Mouse (Mus musculus) midbrain, embryonic 15.5 days (tissue): Measurements from ENCODE around the gene Samd14. TPM values are rescaled to one million over a fixed set of nuclear protein-coding genes. Genes with fewer than 3 reads are reported as not detected.
A peak's percentile ranks its signal among the peaks of the same experiment; 100 is the strongest.

Source experiments
- ATAC-seq: fragments of 200-750 bp; cut with Nextera tagmentation; replicated peaks from 2 replicates; pipeline ENCODE4 v1.8.0; 2017; ENCODE audit warnings: moderate TSS enrichment
- H3K27ac ChIP-seq: fragments of 300-500 bp; sonication (generic); 2 replicates; pipeline ENCODE4 v1.5.1; 2015; ENCODE audit warnings: mild to moderate bottlenecking, inconsistent platforms
- H3K27me3 ChIP-seq: fragments of 300-500 bp; sonication (generic); replicated peaks from 2 replicates; pipeline ENCODE4 v1.6.1; 2015; ENCODE audit warnings: inconsistent platforms
- H3K36me3 ChIP-seq: fragments of 300-500 bp; sonication (generic); replicated peaks from 2 replicates; pipeline ENCODE4 v1.6.1; 2015; ENCODE audit warnings: inconsistent platforms
- H3K4me1 ChIP-seq: fragments of 300-500 bp; sonication (generic); 2 replicates; pipeline ENCODE4 v1.6.1; 2015; ENCODE audit warnings: inconsistent platforms
- H3K4me2 ChIP-seq: fragments of 300-500 bp; sonication (generic); 2 replicates; pipeline ENCODE4 v1.6.1; 2015; ENCODE audit warnings: inconsistent platforms, mild to moderate bottlenecking, moderate library complexity
- H3K4me3 ChIP-seq: fragments of 300-500 bp; sonication (generic); 2 replicates; pipeline ENCODE4 v1.5.1; 2015; ENCODE audit warnings: mild to moderate bottlenecking, inconsistent platforms
- H3K9ac ChIP-seq: fragments of 300-500 bp; sonication (generic); 2 replicates; pipeline ENCODE4 v1.6.1; 2015; ENCODE audit warnings: mild to moderate bottlenecking, inconsistent platforms
- H3K9me3 ChIP-seq: fragments of 300-500 bp; sonication (generic); 2 replicates; pipeline ENCODE4 v1.6.1; 2016; ENCODE audit warnings: inconsistent platforms
- WGBS: fragments of 180-500 bp; shearing (Covaris S2); methylation state at CpG from one replicate; pipeline ENCODE4 v1.1.7; 2015; ENCODE audit warnings: mixed read lengths; 5-methylcytosine and 5-hydroxymethylcytosine counted together
- polyA plus RNA-seq: library from polyadenylated mRNA; unstranded; fragments of >200 nt; fragmentation: Nextera tagmentation; extraction: Ambion mirVana; gene quantifications from 2 replicates; pipeline ENCODE4 v1.2.1, GENCODE M21; 2015

Gene Samd14
- polyA plus RNA-seq, 1 experiment from 2014 or later: 177 TPM

GRCm38 (mm10) chr11:94978947-94979346 lies 30.7 kb upstream of the Samd14 start:
- Histone ChIP-seq H3K9ac (peak overlapping the region; percentile 36), H3K4me3 (peak overlapping the region; percentile 24), H3K27ac (peak overlapping the region; percentile 91), H3K4me2 (peak overlapping the region; percentile 49), H3K36me3 (no peaks in the 10 kb centered on the region), H3K9me3 (no peaks in the 10 kb centered on the region), H3K27me3 (no peaks in the 10 kb centered on the region), H3K4me1 (peaks cover 22% of the 10 kb centered on the region)
- peak; percentile 97 for ATAC-seq
- WGBS: under 1% methylated on average over 20 of the region's 20 CpGs

- Histone ChIP-seq H3K9me3 (no peaks in the 10 kb centered on the region), H3K9ac (no peak overlapping the region), H3K36me3 (no peaks in the 10 kb centered on the region), H3K27ac (peak overlapping the region; percentile 91), H3K4me3 (peak overlapping the region; percentile 24), H3K4me2 (peak overlapping the region; percentile 49), H3K4me1 (peaks cover 22% of the 10 kb centered on the region), H3K27me3 (no peaks in the 10 kb centered on the region)
- peak; percentile 34 for ATAC-seq
- WGBS: 77% methylated on average over 11 of the region's 11 CpGs
These were observed 30.1 kb upstream of the Samd14 start for GRCm38 (mm10) chr11:94979462-94980179.

- Histone ChIP-seq H3K4me3 (no peak overlapping the region), H3K4me2 (no peak overlapping the region), H3K27ac (no peak overlapping the region), H3K36me3 (no peaks in the 10 kb centered on the region), H3K9me3 (no peaks in the 10 kb centered on the region), H3K27me3 (no peaks in the 10 kb centered on the region), H3K9ac (no peak overlapping the region), H3K4me1 (peaks cover 24% of the 10 kb centered on the region)
- 60% methylated on average over 1 of the region's 1 CpGs for WGBS
- ATAC-seq: no peak
These were observed 24.5 kb upstream of the Samd14 start for GRCm38 (mm10) chr11:94985140-94985539.

GRCm38 (mm10) chr11:94985822-94986221 lies 23.9 kb upstream of the Samd14 start:
- WGBS: 74% methylated on average over 5 of the region's 5 CpGs
- peaks cover 29% of the 10 kb centered on the region for H3K4me1 ChIP-seq

GRCm38 (mm10) chr11:94986435-94986834 lies 23.2 kb upstream of the Samd14 start:
- H3K4me2 ChIP-seq: no peak overlapping the region
- H3K9me3 ChIP-seq: no peaks in the 10 kb centered on the region
- H3K4me1 ChIP-seq: peaks cover 29% of the 10 kb centered on the region
- no peak overlapping the region for H3K27ac ChIP-seq
- WGBS: 51% methylated on average over 2 of the region's 2 CpGs
- H3K4me3 ChIP-seq: no peak overlapping the region
- no peaks in the 10 kb centered on the region for H3K36me3 ChIP-seq
- ATAC-seq: no peak
- no peaks in the 10 kb centered on the region for H3K27me3 ChIP-seq
- no peak overlapping the region for H3K9ac ChIP-seq

More at GRCm38 (mm10) chr11:94985822-94986221, 23.9 kb upstream of the Samd14 start:
- H3K9ac ChIP-seq: no peak overlapping the region
- H3K9me3 ChIP-seq: no peaks in the 10 kb centered on the region
- no peak overlapping the region for H3K27ac ChIP-seq
- no peaks in the 10 kb centered on the region for H3K36me3 ChIP-seq
- no peaks in the 10 kb centered on the region for H3K27me3 ChIP-seq
- H3K4me2 ChIP-seq: no peak overlapping the region
- no peak for ATAC-seq
- H3K4me3 ChIP-seq: no peak overlapping the region

GRCm38 (mm10) chr11:94987341-94987740 lies 22.3 kb upstream of the Samd14 start:
- Histone ChIP-seq H3K9ac (no peak overlapping the region), H3K4me1 (peaks cover 29% of the 10 kb centered on the region), H3K4me3 (no peak overlapping the region), H3K27ac (no peak overlapping the region), H3K27me3 (no peaks in the 10 kb centered on the region), H3K9me3 (no peaks in the 10 kb centered on the region), H3K36me3 (no peaks in the 10 kb centered on the region), H3K4me2 (no peak overlapping the region)
- no peak for ATAC-seq
- WGBS: 34% methylated on average over 6 of the region's 6 CpGs

GRCm38 (mm10) chr11:94987851-94988250 lies 21.8 kb upstream of the Samd14 start:
- no peak overlapping the region for H3K4me3 ChIP-seq
- no peaks in the 10 kb centered on the region for H3K9me3 ChIP-seq
- no peak overlapping the region for H3K4me2 ChIP-seq
- WGBS: 85% methylated on average over 8 of the region's 8 CpGs
- no peak overlapping the region for H3K27ac ChIP-seq
- H3K9ac ChIP-seq: no peak overlapping the region
- no peak for ATAC-seq
- H3K4me1 ChIP-seq: peaks cover 32% of the 10 kb centered on the region
- no peaks in the 10 kb centered on the region for H3K27me3 ChIP-seq
- H3K36me3 ChIP-seq: no peaks in the 10 kb centered on the region

- no peak for ATAC-seq
- Histone ChIP-seq H3K9ac (peak overlapping the region; percentile 68), H3K9me3 (no peaks in the 10 kb centered on the region), H3K4me3 (peak overlapping the region; percentile 97), H3K27me3 (no peaks in the 10 kb centered on the region), H3K4me2 (peak overlapping the region; percentile 98), H3K4me1 (peaks cover 43% of the 10 kb centered on the region), H3K27ac (peak overlapping the region; percentile 96), H3K36me3 (no peaks in the 10 kb centered on the region)
- 20% methylated on average over 10 of the region's 10 CpGs for WGBS
These were observed 20.7 kb upstream of the Samd14 start for GRCm38 (mm10) chr11:94988780-94989561.

GRCm38 (mm10) chr11:94989562-94990017 lies 20.1 kb upstream of the Samd14 start:
- Histone ChIP-seq H3K4me1 (peaks cover 50% of the 10 kb centered on the region), H3K36me3 (no peaks in the 10 kb centered on the region)

GRCm38 (mm10) chr11:94990102-94990748 lies 19.5 kb upstream of the Samd14 start:
- Histone ChIP-seq H3K9ac (peak overlapping the region; percentile 98), H3K36me3 (no peaks in the 10 kb centered on the region), H3K27ac (peak overlapping the region; percentile 96), H3K4me2 (peak overlapping the region; percentile 98), H3K4me1 (peaks cover 56% of the 10 kb centered on the region), H3K9me3 (no peaks in the 10 kb centered on the region), H3K4me3 (peak overlapping the region; percentile 97), H3K27me3 (no peaks in the 10 kb centered on the region)
- 40% methylated on average over 6 of the region's 6 CpGs for WGBS
- no peak for ATAC-seq

More at GRCm38 (mm10) chr11:94989562-94990017, 20.1 kb upstream of the Samd14 start:
- Histone ChIP-seq H3K9ac (peak overlapping the region; percentile 68), H3K9me3 (no peaks in the 10 kb centered on the region), H3K27ac (peak overlapping the region; percentile 96), H3K4me3 (peak overlapping the region; percentile 97), H3K4me2 (peak overlapping the region; percentile 98), H3K27me3 (no peaks in the 10 kb centered on the region)
- WGBS: under 1% methylated on average over 12 of the region's 12 CpGs
- peak; percentile 59 for ATAC-seq

- H3K27ac ChIP-seq: peak within 1 kb of the TSS; percentile 96
- H3K4me1 ChIP-seq: peaks cover 63% of the 10 kb centered on the region
- under 1% methylated on average over 61 of the region's 69 CpGs for WGBS
- peak within 1 kb of the TSS; percentile 98 for H3K4me2 ChIP-seq
- H3K4me3 ChIP-seq: peak within 1 kb of the TSS; percentile 97
- peak within 1 kb of the TSS; percentile 98 for H3K9ac ChIP-seq
- no peaks in the 10 kb centered on the region for H3K9me3 ChIP-seq
- H3K27me3 ChIP-seq: no peaks in the 10 kb centered on the region
- H3K36me3 ChIP-seq: no peaks in the 10 kb centered on the region
- ATAC-seq: peak; percentile 81
These were observed 18.7 kb upstream of the Samd14 start, which contains the start of gene Ppp1r9b for GRCm38 (mm10) chr11:94990749-94991577. TSS of gene Ppp1r9b (plus strand) at chr11:94991035.
